Mouse (Mus musculus) heart, postnatal 0 days (tissue): ENCODE measurements at regions not wholly inside any gene's neighbourhood (a gene's known extent, or its start where the extent isn't known, plus 50 kb on each side); places are given as distances from the start of the nearest gene placed in this dataset. TPM values are rescaled to one million over a fixed set of nuclear protein-coding genes. Genes with fewer than 3 reads are reported as not detected.

Experiments
- ATAC-seq: fragments of 200-750 bp; cut with Nextera tagmentation; 2 replicates; pipeline ENCODE4 v1.8.0; 2017; ENCODE audit warnings: low read depth, moderate number of reproducible peaks, moderate library complexity; ENCODE audit not compliant: insufficient read depth
- DNase-seq: peaks from one replicate; pipeline ENCODE4 v3.0.0-alpha.2; 2016; ENCODE audit warnings: low spot score
- H3K27ac ChIP-seq: fragments of 300-500 bp; sonication (generic); 2 replicates; pipeline ENCODE4 v1.5.1; 2014; ENCODE audit warnings: low read depth, mild to moderate bottlenecking
- H3K27me3 ChIP-seq: fragments of 300-500 bp; sonication (generic); 2 replicates; pipeline ENCODE4 v1.6.1; 2014; ENCODE audit warnings: low read length, mixed read lengths; ENCODE audit not compliant: control insufficient read depth, insufficient read depth
- H3K36me3 ChIP-seq: fragments of 300-500 bp; sonication (generic); replicated peaks from 2 replicates; pipeline ENCODE4 v1.6.1; 2014; ENCODE audit warnings: low read length, mixed read lengths; ENCODE audit not compliant: control insufficient read depth, insufficient read depth
- H3K4me1 ChIP-seq: fragments of 300-500 bp; sonication (generic); 2 replicates; pipeline ENCODE4 v1.6.1; 2014; ENCODE audit warnings: antibody characterized with exemption; ENCODE audit not compliant: control insufficient read depth, insufficient read depth
- H3K4me2 ChIP-seq: fragments of 300-500 bp; sonication (generic); 2 replicates; pipeline ENCODE4 v1.6.1; 2014; ENCODE audit warnings: low read depth, mild to moderate bottlenecking, low read length, moderate library complexity
- H3K4me3 ChIP-seq: fragments of 300-500 bp; sonication (generic); 2 replicates; pipeline ENCODE4 v1.5.1; 2014; ENCODE audit warnings: low read depth, low read length
- H3K9ac ChIP-seq: fragments of 300-500 bp; sonication (generic); replicated peaks from 2 replicates; pipeline ENCODE4 v1.6.1; 2014; ENCODE audit warnings: low read depth, low read length, mixed read lengths
- H3K9me3 ChIP-seq: fragments of 300-500 bp; sonication (generic); replicated peaks from 2 replicates; pipeline ENCODE4 v1.6.1; 2016; ENCODE audit warnings: low read length; ENCODE audit not compliant: control insufficient read depth
- CTCF ChIP-seq: IDR thresholded peaks from 2 replicates; pipeline ENCODE4 v1.5.1; 2016; ENCODE audit warnings: antibody characterized with exemption, control low read depth, low read depth
- WGBS: fragments of 180-500 bp; shearing (Covaris S2); extraction: QIAGEN DNeasy Blood & Tissue Kit; methylation state at CpG from one replicate; pipeline ENCODE4 v1.1.7; 2014; 5-methylcytosine and 5-hydroxymethylcytosine counted together
- microRNA-seq: library from miRNA; unstranded; fragments of <30 nt; microRNA quantifications from one replicate; pipeline ENCODE4, GENCODE M21; 2016

DNA sequence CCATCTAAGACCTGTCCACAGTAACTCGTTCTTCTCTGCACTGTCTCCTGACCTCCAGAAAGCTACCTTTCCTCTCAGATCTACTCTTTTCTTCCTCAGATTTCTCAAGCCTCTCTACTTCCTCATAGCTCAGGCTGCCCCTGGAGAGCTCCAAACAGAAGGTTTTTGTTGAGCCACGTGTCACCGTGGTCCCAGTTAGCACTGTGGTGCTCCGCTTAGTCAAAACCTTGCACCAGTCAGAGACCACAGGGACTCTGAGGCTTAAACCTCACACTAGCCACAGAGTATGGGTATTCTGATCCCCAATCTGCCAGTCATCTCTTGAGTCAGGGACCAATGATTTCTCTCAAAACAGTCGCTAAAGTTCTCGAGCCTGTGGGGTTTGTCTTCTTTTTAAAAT, 59.0 kb upstream of the Adam6b start:
- Histone ChIP-seq H3K9ac (no peak overlapping the region), H3K27me3 (no peaks in the 10 kb centered on the region), H3K27ac (no peak overlapping the region), H3K4me3 (no peak overlapping the region), H3K36me3 (no peaks in the 10 kb centered on the region), H3K4me2 (no peak overlapping the region), H3K4me1 (no peaks in the 10 kb centered on the region), H3K9me3 (no peaks in the 10 kb centered on the region)
- no peak for DNase-seq
- WGBS, result 65% methylated on average over 6 of the region's 6 CpGs
- no peak for ATAC-seq
- no peak for TF ChIP-seq CTCF

Small RNA genes in the stretch of these regions (microRNA-seq; reads per million reads assigned to microRNA genes)
- gene Gm22175, result not detected
- gene Gm24022, result not detected
- gene Gm25747, result not detected
